Mouse (Mus musculus): ENCODE results near the gene Tmem229b. TPM values are rescaled to one million over a fixed set of nuclear protein-coding genes. Genes with fewer than 3 reads are reported as not detected.

Tmem229b gene
- polyA plus RNA-seq, 1 experiment: 2.9 TPM

GRCm38 (mm10) chr12:79005456-79005855, 2.0 kb downstream of the Tmem229b start:
- Histone ChIP-seq H3ac (ENCODE audit: control insufficient read depth, insufficient read length) (no peak overlapping the region), H3K4me2 (ENCODE audit: low read depth) (no peak overlapping the region), H3K36me3 (ENCODE audit: control insufficient read depth, insufficient read depth) (no peaks in the 10 kb centered on the region), H3K79me2 (ENCODE audit: control insufficient read depth, insufficient read depth) (no peaks in the 10 kb centered on the region), H3K27me3 (ENCODE audit: control insufficient read depth, insufficient read depth, insufficient read length) (peaks cover 17% of the 10 kb centered on the region), H3K4me3 (no peak overlapping the region)
- no peak for TF ChIP-seq USF1 (IDR thresholded peaks at IDR 0.05; ENCODE audit: low read depth)
- TF ChIP-seq SRF (IDR thresholded peaks at IDR 0.05; ENCODE audit: control insufficient read depth, insufficient read length, low read depth): no peak
- no peak for TF ChIP-seq POLR2A (IDR thresholded peaks at IDR 0.05; ENCODE audit: insufficient read length, low read depth)
- TF ChIP-seq TCF3 (IDR thresholded peaks at IDR 0.05; ENCODE audit: insufficient read length, low read depth): no peak
- no peak for TF ChIP-seq REST (IDR thresholded peaks at IDR 0.05; ENCODE audit: insufficient read depth, insufficient read length)
- no peak for TF ChIP-seq MYOG (IDR thresholded peaks at IDR 0.05; ENCODE audit: control insufficient read depth in 1 of 3, insufficient read depth in 1 of 3, insufficient read length in 2 of 3, low read depth in 2 of 3)
- no peak for TF ChIP-seq TCF12 (IDR thresholded peaks at IDR 0.05; ENCODE audit: insufficient read depth, poor library complexity, severe bottlenecking)
- TF ChIP-seq MAX (IDR thresholded peaks at IDR 0.05; ENCODE audit: low read depth): no peak
- no peak for TF ChIP-seq POLR2AphosphoS2 (IDR thresholded peaks at IDR 0.05; ENCODE audit: insufficient read length, low read depth)
- TF ChIP-seq MYOD1 (IDR thresholded peaks at IDR 0.05; ENCODE audit: control insufficient read depth in 1 of 3, insufficient read length in 2 of 3, low read depth in 2 of 3): no peak
- TF ChIP-seq CEBPB (IDR thresholded peaks at IDR 0.05; ENCODE audit: insufficient read depth, poor library complexity, severe bottlenecking): no peak

- Histone ChIP-seq H3K4me2 (ENCODE audit: low read depth) (no peak overlapping the region), H3K79me2 (ENCODE audit: control insufficient read depth, insufficient read depth) (no peaks in the 10 kb centered on the region), H3K4me3 (no peak overlapping the region), H3K36me3 (ENCODE audit: control insufficient read depth, insufficient read depth) (no peaks in the 10 kb centered on the region), H3ac (ENCODE audit: control insufficient read depth, insufficient read length) (no peak overlapping the region), H3K27me3 (ENCODE audit: control insufficient read depth, insufficient read depth, insufficient read length) (peaks cover 17% of the 10 kb centered on the region)
- TF ChIP-seq MAX (IDR thresholded peaks at IDR 0.05; ENCODE audit: low read depth) (no peak), USF1 (IDR thresholded peaks at IDR 0.05; ENCODE audit: low read depth) (no peak), TCF3 (IDR thresholded peaks at IDR 0.05; ENCODE audit: insufficient read length, low read depth) (no peak), SRF (IDR thresholded peaks at IDR 0.05; ENCODE audit: control insufficient read depth, insufficient read length, low read depth) (no peak), CEBPB (IDR thresholded peaks at IDR 0.05; ENCODE audit: insufficient read depth, poor library complexity, severe bottlenecking) (no peak), POLR2A (IDR thresholded peaks at IDR 0.05; ENCODE audit: insufficient read length, low read depth) (no peak), MYOG (IDR thresholded peaks at IDR 0.05; ENCODE audit: control insufficient read depth in 1 of 3, insufficient read depth in 1 of 3, insufficient read length in 2 of 3, low read depth in 2 of 3) (no peak), MYOD1 (IDR thresholded peaks at IDR 0.05; ENCODE audit: control insufficient read depth in 1 of 3, insufficient read length in 2 of 3, low read depth in 2 of 3) (no peak), TCF12 (IDR thresholded peaks at IDR 0.05; ENCODE audit: insufficient read depth, poor library complexity, severe bottlenecking) (no peak), POLR2AphosphoS2 (IDR thresholded peaks at IDR 0.05; ENCODE audit: insufficient read length, low read depth) (no peak), E2F4 (IDR thresholded peaks at IDR 0.05; ENCODE audit: insufficient read depth) (no peak), REST (IDR thresholded peaks at IDR 0.05; ENCODE audit: insufficient read depth, insufficient read length) (no peak)
Measured at GRCm38 (mm10) chr12:79002978-79003377, 4.4 kb downstream of the Tmem229b start.

GRCm38 (mm10) chr12:79002406-79002805, 5.0 kb downstream of the Tmem229b start:
- H3K4me2 ChIP-seq (ENCODE audit: low read depth): no peak overlapping the region
- no peaks in the 10 kb centered on the region for H3K36me3 ChIP-seq (ENCODE audit: control insufficient read depth, insufficient read depth)
- no peak overlapping the region for H3ac ChIP-seq (ENCODE audit: control insufficient read depth, insufficient read length)
- no peak overlapping the region for H3K4me3 ChIP-seq
- no peaks in the 10 kb centered on the region for H3K79me2 ChIP-seq (ENCODE audit: control insufficient read depth, insufficient read depth)
- H3K27me3 ChIP-seq (ENCODE audit: control insufficient read depth, insufficient read depth, insufficient read length): peaks cover 17% of the 10 kb centered on the region
- no peak for TF ChIP-seq TCF3 (IDR thresholded peaks at IDR 0.05; ENCODE audit: insufficient read length, low read depth)
- no peak for TF ChIP-seq POLR2A (IDR thresholded peaks at IDR 0.05; ENCODE audit: insufficient read length, low read depth)
- no peak for TF ChIP-seq CEBPB (IDR thresholded peaks at IDR 0.05; ENCODE audit: insufficient read depth, poor library complexity, severe bottlenecking)
- TF ChIP-seq MYOG (IDR thresholded peaks at IDR 0.05; ENCODE audit: control insufficient read depth in 1 of 3, insufficient read depth in 1 of 3, insufficient read length in 2 of 3, low read depth in 2 of 3): no peak
- TF ChIP-seq MAX (IDR thresholded peaks at IDR 0.05; ENCODE audit: low read depth): no peak
- no peak for TF ChIP-seq TCF12 (IDR thresholded peaks at IDR 0.05; ENCODE audit: insufficient read depth, poor library complexity, severe bottlenecking)
- TF ChIP-seq USF1 (IDR thresholded peaks at IDR 0.05; ENCODE audit: low read depth): no peak
- TF ChIP-seq E2F4 (IDR thresholded peaks at IDR 0.05; ENCODE audit: insufficient read depth): no peak
- no peak for TF ChIP-seq REST (IDR thresholded peaks at IDR 0.05; ENCODE audit: insufficient read depth, insufficient read length)
- no peak for TF ChIP-seq POLR2AphosphoS2 (IDR thresholded peaks at IDR 0.05; ENCODE audit: insufficient read length, low read depth)
- no peak for TF ChIP-seq MYOD1 (IDR thresholded peaks at IDR 0.05; ENCODE audit: control insufficient read depth in 1 of 3, insufficient read length in 2 of 3, low read depth in 2 of 3)
- TF ChIP-seq SRF (IDR thresholded peaks at IDR 0.05; ENCODE audit: control insufficient read depth, insufficient read length, low read depth): no peak

GRCm38 (mm10) chr12:78996711-78997110, 10.7 kb downstream of the Tmem229b start:
- no peak for TF ChIP-seq MYOG (IDR thresholded peaks at IDR 0.05; ENCODE audit: control insufficient read depth in 1 of 3, insufficient read depth in 1 of 3, insufficient read length in 2 of 3, low read depth in 2 of 3)
- no peak for TF ChIP-seq POLR2AphosphoS2 (IDR thresholded peaks at IDR 0.05; ENCODE audit: insufficient read length, low read depth)
- no peak for TF ChIP-seq MAX (IDR thresholded peaks at IDR 0.05; ENCODE audit: low read depth)
- TF ChIP-seq TCF12 (IDR thresholded peaks at IDR 0.05; ENCODE audit: insufficient read depth, poor library complexity, severe bottlenecking): no peak
- no peak for TF ChIP-seq E2F4 (IDR thresholded peaks at IDR 0.05; ENCODE audit: insufficient read depth)
- no peak for TF ChIP-seq SRF (IDR thresholded peaks at IDR 0.05; ENCODE audit: control insufficient read depth, insufficient read length, low read depth)
- no peak for TF ChIP-seq MYOD1 (IDR thresholded peaks at IDR 0.05; ENCODE audit: control insufficient read depth in 1 of 3, insufficient read length in 2 of 3, low read depth in 2 of 3)
- TF ChIP-seq REST (IDR thresholded peaks at IDR 0.05; ENCODE audit: insufficient read depth, insufficient read length): no peak
- TF ChIP-seq CEBPB (IDR thresholded peaks at IDR 0.05; ENCODE audit: insufficient read depth, poor library complexity, severe bottlenecking): no peak
- TF ChIP-seq TCF3 (IDR thresholded peaks at IDR 0.05; ENCODE audit: insufficient read length, low read depth): no peak
- TF ChIP-seq USF1 (IDR thresholded peaks at IDR 0.05; ENCODE audit: low read depth): no peak
- no peak for TF ChIP-seq POLR2A (IDR thresholded peaks at IDR 0.05; ENCODE audit: insufficient read length, low read depth)
- no peak overlapping the region for H3ac ChIP-seq (ENCODE audit: control insufficient read depth, insufficient read length)
- peaks cover 5% of the 10 kb centered on the region for H3K27me3 ChIP-seq (ENCODE audit: control insufficient read depth, insufficient read depth, insufficient read length)
- no peak overlapping the region for H3K4me3 ChIP-seq
- H3K4me2 ChIP-seq (ENCODE audit: low read depth): no peak overlapping the region
- H3K79me2 ChIP-seq (ENCODE audit: control insufficient read depth, insufficient read depth): no peaks in the 10 kb centered on the region
- H3K36me3 ChIP-seq (ENCODE audit: control insufficient read depth, insufficient read depth): no peaks in the 10 kb centered on the region
